Mouse (Mus musculus): ENCODE results near the gene Uimc1. TPM values are rescaled to one million over a fixed set of nuclear protein-coding genes. Genes with fewer than 3 reads are reported as not detected.

Gene Uimc1
- total and polyA plus RNA-seq, 3 experiments = 32.5 to 143 TPM; not detected in 1

DNA sequence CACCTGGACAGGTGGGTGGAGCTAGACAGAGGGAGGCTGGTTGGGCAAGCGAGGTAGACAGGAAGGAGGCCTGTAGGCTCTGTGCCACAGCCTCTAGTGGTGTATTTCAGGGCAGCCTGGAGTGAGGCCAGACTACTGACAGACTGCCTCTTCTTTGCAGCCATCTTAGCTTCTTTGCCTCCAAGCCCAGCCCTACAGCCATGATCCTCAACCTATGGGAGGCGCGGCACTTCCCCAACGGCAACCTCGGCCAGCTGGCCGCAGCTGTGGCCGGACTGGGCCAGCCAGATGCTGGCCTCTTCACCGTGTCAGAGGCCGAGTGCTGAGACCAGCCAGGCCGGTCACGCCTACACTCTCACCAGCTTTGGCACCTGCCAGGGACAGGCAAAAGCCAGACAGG lies 95.5 kb downstream of the Uimc1 start:
- Histone ChIP-seq H3K36me3 (ENCODE audit: control insufficient read depth in 1 of 2, insufficient read depth in 2 of 2, low read length in 2 of 2) (no peaks in the 10 kb centered on the region), H3K27me3 (ENCODE audit: control insufficient read depth in 1 of 2, insufficient read depth in 2 of 2, low read length in 2 of 2) (no peaks in the 10 kb centered on the region), H3K4me3 (ENCODE audit: control insufficient read depth in 1 of 2, insufficient read depth in 1 of 2, low read depth in 2 of 2, low read length in 2 of 2) (no peak overlapping the region), H3K9ac (ENCODE audit: control insufficient read depth, low read depth, low read length, poor library complexity, severe bottlenecking) (no peak overlapping the region), H3K79me2 (ENCODE audit: control insufficient read depth, insufficient read depth, low read length, poor library complexity) (no peaks in the 10 kb centered on the region), H3K27ac (ENCODE audit: control insufficient read depth, low read depth, low read length) (no peak overlapping the region), H3K4me1 (ENCODE audit: control insufficient read depth in 1 of 2, insufficient read depth in 2 of 2, low read length in 2 of 2) (no peaks in the 10 kb centered on the region), H3K9me3 (replicated peaks; ENCODE audit: insufficient read depth, low read length) (no peaks in the 10 kb centered on the region)
- no peak for DNase-seq (ENCODE audit: low read depth, low spot score)
- no peak for TF ChIP-seq POLR2AphosphoS2 (IDR thresholded peaks at IDR 0.05; ENCODE audit: low read length)
- TF ChIP-seq MAX (IDR thresholded peaks at IDR 0.05; ENCODE audit: low read length) = no peak
- TF ChIP-seq SMC3 (IDR thresholded peaks at IDR 0.05; ENCODE audit: low read depth, low read length) = no peak
- TF ChIP-seq BHLHE40 (IDR thresholded peaks at IDR 0.05; ENCODE audit: borderline replicate concordance, low read depth, low read length) = no peak
- no peak for TF ChIP-seq CHD1 (IDR thresholded peaks at IDR 0.05; ENCODE audit: low read depth, low read length)
- no peak for TF ChIP-seq RAD21 (IDR thresholded peaks at IDR 0.05; ENCODE audit: low read depth, low read length)
- TF ChIP-seq RCOR1 (IDR thresholded peaks at IDR 0.05; ENCODE audit: low read depth, low read length) = no peak
- TF ChIP-seq MYC (IDR thresholded peaks at IDR 0.05; ENCODE audit: low read depth, low read length) = no peak
- TF ChIP-seq ETS1 (IDR thresholded peaks at IDR 0.05; ENCODE audit: low read depth, low read length) = no peak
- no peak for TF ChIP-seq ELF1 (IDR thresholded peaks at IDR 0.05; ENCODE audit: low read depth, low read length)
- TF ChIP-seq TBP (IDR thresholded peaks at IDR 0.05; ENCODE audit: low read depth, low read length) = no peak
- TF ChIP-seq NRF1 (IDR thresholded peaks at IDR 0.05; ENCODE audit: insufficient read depth, low read depth, low read length, poor library complexity, severe bottlenecking) = no peak
- TF ChIP-seq CHD2 (IDR thresholded peaks at IDR 0.05; ENCODE audit: low read length) = no peak
- TF ChIP-seq MAFK (IDR thresholded peaks at IDR 0.05; ENCODE audit: borderline replicate concordance, low read depth, low read length) = no peak
- no peak for TF ChIP-seq CTCF (IDR thresholded peaks at IDR 0.05 in 2 of 3, conservative IDR thresholded peaks at IDR 0.05 in 1 of 3; ENCODE audit: control insufficient read depth in 1 of 3, insufficient read depth in 1 of 3, low read depth in 2 of 3, low read length in 3 of 3, poor library complexity in 1 of 3, severe bottlenecking in 1 of 3)
- no peak for TF ChIP-seq SIN3A (IDR thresholded peaks at IDR 0.05; ENCODE audit: low read length)
- TF ChIP-seq EP300 (IDR thresholded peaks at IDR 0.05; ENCODE audit: low read depth in 1 of 2, low read length in 2 of 2) = no peak

- Histone ChIP-seq H3K4me1 (ENCODE audit: control insufficient read depth in 1 of 2, insufficient read depth in 2 of 2, low read length in 2 of 2) (no peaks in the 10 kb centered on the region), H3K79me2 (ENCODE audit: control insufficient read depth, insufficient read depth, low read length, poor library complexity) (no peaks in the 10 kb centered on the region), H3K27me3 (ENCODE audit: control insufficient read depth in 1 of 2, insufficient read depth in 2 of 2, low read length in 2 of 2) (no peaks in the 10 kb centered on the region), H3K4me3 (ENCODE audit: control insufficient read depth in 1 of 2, insufficient read depth in 1 of 2, low read depth in 2 of 2, low read length in 2 of 2) (no peak overlapping the region), H3K9me3 (replicated peaks; ENCODE audit: insufficient read depth, low read length) (no peaks in the 10 kb centered on the region), H3K27ac (ENCODE audit: control insufficient read depth, low read depth, low read length) (no peak overlapping the region), H3K36me3 (ENCODE audit: control insufficient read depth in 1 of 2, insufficient read depth in 2 of 2, low read length in 2 of 2) (no peaks in the 10 kb centered on the region), H3K9ac (ENCODE audit: control insufficient read depth, low read depth, low read length, poor library complexity, severe bottlenecking) (no peak overlapping the region)
- DNase-seq (ENCODE audit: low read depth, low spot score) = no peak
- TF ChIP-seq HCFC1 (IDR thresholded peaks at IDR 0.05; ENCODE audit: low read depth, low read length) = no peak
- TF ChIP-seq NELFE (IDR thresholded peaks at IDR 0.05; ENCODE audit: low read depth, low read length) = no peak
- TF ChIP-seq EP300 (IDR thresholded peaks at IDR 0.05; ENCODE audit: low read depth in 1 of 2, low read length in 2 of 2) = no peak
- no peak for TF ChIP-seq RCOR1 (IDR thresholded peaks at IDR 0.05; ENCODE audit: low read depth, low read length)
- TF ChIP-seq CHD2 (IDR thresholded peaks at IDR 0.05; ENCODE audit: low read length) = no peak
- no peak for TF ChIP-seq MXI1 (IDR thresholded peaks at IDR 0.05; ENCODE audit: low read depth, low read length)
- TF ChIP-seq ELF1 (IDR thresholded peaks at IDR 0.05; ENCODE audit: low read depth, low read length) = no peak
- no peak for TF ChIP-seq ZMIZ1 (IDR thresholded peaks at IDR 0.05; ENCODE audit: low read depth, low read length)
Observed at GRCm38 (mm10) chr13:55002090-55002489, 98.0 kb downstream of the Uimc1 start.
